Mouse (Mus musculus) kidney, postnatal 14 days (tissue): ENCODE data around the gene 2310011J03Rik.
"Not testable (repeated sequence)": the region's sequence is repeated elsewhere in the genome, so short reads cannot be mapped to it uniquely, and the experiment has no call there.

Source experiments
- DNase-seq: peaks from one replicate; pipeline ENCODE4 v3.0.0; 2022; ENCODE audit warnings: mixed read lengths

2310011J03Rik gene

GRCm38 (mm10) chr10:80320340-80320760 is at the start of gene 2310011J03Rik:
Gene 2310011J03Rik (minus strand): TSS chr10:80320537.
- peak; percentile 95 for DNase-seq

- DNase-seq = no peak
Measured at GRCm38 (mm10) chr10:80368392-80368791, 48.1 kb upstream of the 2310011J03Rik start.

- no peak for DNase-seq
Measured at GRCm38 (mm10) chr10:80367954-80368353, 47.6 kb upstream of the 2310011J03Rik start.

GRCm38 (mm10) chr10:80365736-80366135 is 45.4 kb upstream of the 2310011J03Rik start:
- DNase-seq = no peak

GRCm38 (mm10) chr10:80363734-80364133 is 43.4 kb upstream of the 2310011J03Rik start:
- no peak for DNase-seq

GRCm38 (mm10) chr10:80357994-80358639 is 37.8 kb upstream of the 2310011J03Rik start:
- peak; percentile 63 for DNase-seq

- no peak for DNase-seq
Measured at GRCm38 (mm10) chr10:80357336-80357735, 37.0 kb upstream of the 2310011J03Rik start.

- no peak for DNase-seq
Measured at GRCm38 (mm10) chr10:80356737-80357136, 36.4 kb upstream of the 2310011J03Rik start.

- no peak for DNase-seq
Measured at GRCm38 (mm10) chr10:80356001-80356682, 35.8 kb upstream of the 2310011J03Rik start, which contains the start of gene Plk5. Gene Plk5 (plus strand): TSS chr10:80356459.

GRCm38 (mm10) chr10:80355431-80355830 is 35.1 kb upstream of the 2310011J03Rik start:
- DNase-seq = no peak

GRCm38 (mm10) chr10:80352727-80353126 is 32.4 kb upstream of the 2310011J03Rik start:
- no peak for DNase-seq

- DNase-seq = peak; percentile 74
Measured at GRCm38 (mm10) chr10:80351896-80352295, 31.6 kb upstream of the 2310011J03Rik start.

- DNase-seq = peak; percentile 88
Measured at GRCm38 (mm10) chr10:80350292-80350691, 30.0 kb upstream of the 2310011J03Rik start.

- peak; percentile 23 for DNase-seq
Measured at GRCm38 (mm10) chr10:80348981-80349380, 28.6 kb upstream of the 2310011J03Rik start.

- DNase-seq = peak; percentile 60
Measured at GRCm38 (mm10) chr10:80348244-80348781, 28.0 kb upstream of the 2310011J03Rik start, which contains the start of gene Adamtsl5. Gene Adamtsl5 (minus strand): TSS chr10:80348412.

GRCm38 (mm10) chr10:80347514-80347967 is 27.2 kb upstream of the 2310011J03Rik start:
- DNase-seq = no peak

- not testable (repeated sequence) for DNase-seq
Measured at GRCm38 (mm10) chr10:80345929-80346328, 25.6 kb upstream of the 2310011J03Rik start.

GRCm38 (mm10) chr10:80345122-80345521 is 24.8 kb upstream of the 2310011J03Rik start:
- peak; percentile 29 for DNase-seq

GRCm38 (mm10) chr10:80344131-80344661 is 23.9 kb upstream of the 2310011J03Rik start:
- DNase-seq = no peak

- no peak for DNase-seq
Measured at GRCm38 (mm10) chr10:80343425-80343895, 23.1 kb upstream of the 2310011J03Rik start.

GRCm38 (mm10) chr10:80342749-80343424 is 22.6 kb upstream of the 2310011J03Rik start:
- DNase-seq = peak; percentile 77

- DNase-seq = no peak
Measured at GRCm38 (mm10) chr10:80342305-80342748, 22.0 kb upstream of the 2310011J03Rik start.
